Mouse (Mus musculus) monocyte, adult 2 months (primary cell): ENCODE results near the gene Asic1.

ENCODE experiments used
- DNase-seq, 2 experiments: peaks; one replicate each; pipeline ENCODE4 v3.0.0; 2022; ENCODE audit warnings: low spot score in 2 of 2, low read depth in 1 of 2

The Asic1 gene

GRCm38 (mm10) chr15:99663964-99664599, 6.1 kb upstream of the Asic1 start:
- DNase-seq, result no peak

GRCm38 (mm10) chr15:99664600-99665451, 5.3 kb upstream of the Asic1 start:
- DNase-seq, result peak; percentile 59 to 64

GRCm38 (mm10) chr15:99667544-99667943, 2.6 kb upstream of the Asic1 start:
- DNase-seq, result no peak

- DNase-seq, result peak in 1 of 2 experiments; percentile 43
Observed at GRCm38 (mm10) chr15:99668881-99669280, 1.3 kb upstream of the Asic1 start.

- DNase-seq, result no peak
Observed at GRCm38 (mm10) chr15:99669392-99669791, 776 bp upstream of the Asic1 start.

- no peak for DNase-seq
Observed at GRCm38 (mm10) chr15:99670964-99671670, 949 bp downstream of the Asic1 start.

- no peak for DNase-seq
Observed at GRCm38 (mm10) chr15:99671783-99672182, 1.6 kb downstream of the Asic1 start.

GRCm38 (mm10) chr15:99674866-99675265, 4.7 kb downstream of the Asic1 start:
- no peak for DNase-seq

- no peak for DNase-seq
Observed at GRCm38 (mm10) chr15:99677089-99677488, 6.9 kb downstream of the Asic1 start.

GRCm38 (mm10) chr15:99678063-99678800, 8.1 kb downstream of the Asic1 start:
- DNase-seq, result no peak

- no peak for DNase-seq
Observed at GRCm38 (mm10) chr15:99679008-99679407, 8.8 kb downstream of the Asic1 start.

- DNase-seq, result no peak
Observed at GRCm38 (mm10) chr15:99682880-99683279, 12.7 kb downstream of the Asic1 start.

GRCm38 (mm10) chr15:99684156-99684555, 14.0 kb downstream of the Asic1 start:
- DNase-seq, result no peak

- DNase-seq, result no peak
Observed at GRCm38 (mm10) chr15:99688712-99689111, 18.5 kb downstream of the Asic1 start.

GRCm38 (mm10) chr15:99690924-99691323, 20.8 kb downstream of the Asic1 start:
- DNase-seq, result no peak

- DNase-seq, result no peak
Observed at GRCm38 (mm10) chr15:99691976-99692375, 21.8 kb downstream of the Asic1 start.

GRCm38 (mm10) chr15:99697309-99697708, 27.1 kb downstream of the Asic1 start:
- no peak for DNase-seq

- no peak for DNase-seq
Observed at GRCm38 (mm10) chr15:99698533-99699085, 28.4 kb downstream of the Asic1 start.

- DNase-seq, result no peak
Observed at GRCm38 (mm10) chr15:99699715-99700114, 29.5 kb downstream of the Asic1 start.

- no peak for DNase-seq
Observed at GRCm38 (mm10) chr15:99700219-99701106, 30.3 kb downstream of the Asic1 start.
